Mouse (Mus musculus): ENCODE measurements around the gene Ifnar2. TPM values are rescaled to one million over a fixed set of nuclear protein-coding genes. Genes with fewer than 3 reads are reported as not detected.
"Not testable (repeated sequence)": the region's sequence is repeated elsewhere in the genome, so short reads cannot be mapped to it uniquely, and the experiment has no call there.

Gene Ifnar2
- total RNA-seq, 2 experiments from 2014 or later = 14.6 to 15.2 TPM

DNA sequence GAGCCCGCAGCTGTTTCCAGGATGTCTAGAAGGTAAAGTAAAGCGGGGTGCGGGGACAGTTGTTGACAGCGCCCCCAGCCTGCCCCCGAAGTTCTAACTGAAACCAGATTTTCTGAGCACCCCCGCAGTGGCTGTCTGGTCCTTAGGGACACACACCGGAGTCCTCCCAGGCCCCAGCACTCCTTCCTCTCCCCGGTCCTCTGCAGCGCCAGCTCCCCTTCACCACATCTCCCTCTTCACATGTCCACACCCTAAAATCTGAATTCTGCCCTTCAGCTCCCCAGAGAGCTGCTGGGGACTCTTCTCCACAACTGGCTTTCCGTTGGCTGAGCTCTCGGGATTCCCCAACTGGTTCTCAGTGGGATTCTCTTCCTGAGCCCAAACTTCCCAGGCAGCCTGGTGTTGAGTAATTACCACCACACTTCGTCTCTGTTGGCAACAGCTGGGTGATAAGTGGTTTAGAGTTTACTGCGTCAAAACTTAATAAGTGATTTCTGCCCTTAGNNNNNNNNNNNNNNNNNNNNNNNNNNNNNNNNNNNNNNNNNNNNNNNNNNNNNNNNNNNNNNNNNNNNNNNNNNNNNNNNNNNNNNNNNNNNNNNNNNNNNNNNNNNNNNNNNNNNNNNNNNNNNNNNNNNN, 34.1 kb downstream of the Ifnar2 start:
- intact Hi-C loops (cut with DNase I; ENCODE audit: low total_unique reads) = no loop called here
- peak; percentile 25 for DNase-seq

DNA sequence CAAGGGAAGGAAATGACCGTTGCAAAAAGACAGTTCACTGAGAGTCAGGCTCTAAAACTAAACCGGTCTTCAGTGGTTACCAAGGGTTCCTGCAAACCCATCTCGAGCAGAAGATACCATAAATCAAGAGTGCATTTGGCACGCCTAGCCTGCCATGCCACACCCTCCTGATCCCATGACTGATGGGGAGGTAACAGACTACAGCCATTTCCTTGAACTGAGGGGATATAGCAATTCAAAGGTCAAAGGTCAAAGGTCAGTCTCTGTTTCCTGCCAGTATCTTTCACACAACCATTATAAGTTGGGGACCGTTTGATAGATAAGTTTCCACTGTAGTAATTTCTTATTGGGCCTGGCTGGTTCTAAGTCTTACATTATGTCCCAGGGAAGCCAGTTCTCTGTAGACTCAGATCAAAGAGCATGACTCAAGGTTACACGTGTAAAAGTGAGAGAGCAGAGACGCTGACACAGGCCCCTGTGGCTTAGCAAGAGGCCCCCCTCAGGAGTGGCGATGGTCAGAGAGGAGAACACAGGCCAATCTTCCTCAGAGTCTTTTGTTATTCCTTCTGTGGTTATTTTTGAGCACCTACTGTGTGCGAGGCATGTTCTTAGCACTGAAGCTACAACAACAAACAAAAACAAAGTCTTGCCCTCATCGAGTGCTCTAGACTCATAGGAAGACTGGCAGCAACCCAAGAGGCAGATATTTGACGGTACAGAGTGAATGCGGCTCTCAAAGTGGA, 40.7 kb downstream of the Ifnar2 start:
- intact Hi-C loops (cut with DNase I; ENCODE audit: low total_unique reads) = no loop called here
- DNase-seq = no peak

GRCm38 (mm10) chr16:91415391-91416189, 43.0 kb downstream of the Ifnar2 start:
- intact Hi-C loops (cut with DNase I; ENCODE audit: low total_unique reads) = no loop called here
- DNase-seq = no peak

DNA sequence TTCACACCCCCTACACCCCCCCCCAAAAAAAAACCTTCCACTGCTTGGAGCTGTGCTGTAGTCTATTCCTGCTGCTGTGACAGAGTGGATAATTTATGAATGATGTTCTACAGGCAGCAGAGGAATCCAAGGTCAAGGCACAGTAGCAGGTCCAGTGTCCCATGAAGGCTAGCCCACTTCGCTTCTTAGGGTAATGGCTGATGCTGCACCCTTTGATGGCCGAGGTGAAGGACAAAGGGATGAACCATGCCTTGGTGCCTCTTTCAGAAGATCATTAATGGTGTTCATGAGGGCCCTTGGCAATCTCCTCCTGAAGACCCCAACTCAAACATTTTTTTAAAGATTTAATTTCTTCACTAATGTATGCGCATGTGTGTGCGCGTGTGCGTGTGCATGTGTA, 43.8 kb downstream of the Ifnar2 start:
- no peak for DNase-seq
- intact Hi-C loops (cut with DNase I; ENCODE audit: low total_unique reads) = no loop called here

GRCm38 (mm10) chr16:91416938-91417337, 44.4 kb downstream of the Ifnar2 start:
- DNase-seq = no peak
- intact Hi-C loops (cut with DNase I; ENCODE audit: low total_unique reads) = no loop called here

DNA sequence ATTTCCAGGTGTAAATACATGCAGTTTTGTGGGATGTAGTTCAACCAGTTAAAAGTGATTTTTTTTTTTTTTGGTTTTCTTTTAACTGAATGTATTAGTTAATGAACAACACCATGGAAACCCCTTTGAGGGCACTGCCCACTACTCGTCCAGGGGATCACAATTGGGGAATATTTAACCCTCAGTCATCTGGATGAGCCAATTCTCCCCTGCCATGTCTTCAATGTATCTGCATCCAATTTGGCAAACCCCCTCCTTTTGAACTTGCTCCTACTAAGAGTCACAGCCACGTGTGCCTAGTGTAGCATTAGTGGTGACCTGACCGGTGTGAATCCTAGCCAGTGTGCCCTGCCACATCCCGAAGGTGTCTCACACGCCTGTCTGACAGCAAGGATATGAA, 45.9 kb downstream of the Ifnar2 start:
- no peak for DNase-seq
- intact Hi-C loops (cut with DNase I; ENCODE audit: low total_unique reads) = no loop called here

- no peak for DNase-seq
- intact Hi-C loops (cut with DNase I; ENCODE audit: low total_unique reads) = no loop called here
Observed at GRCm38 (mm10) chr16:91425816-91426215, 53.2 kb downstream of the Ifnar2 start.

DNA sequence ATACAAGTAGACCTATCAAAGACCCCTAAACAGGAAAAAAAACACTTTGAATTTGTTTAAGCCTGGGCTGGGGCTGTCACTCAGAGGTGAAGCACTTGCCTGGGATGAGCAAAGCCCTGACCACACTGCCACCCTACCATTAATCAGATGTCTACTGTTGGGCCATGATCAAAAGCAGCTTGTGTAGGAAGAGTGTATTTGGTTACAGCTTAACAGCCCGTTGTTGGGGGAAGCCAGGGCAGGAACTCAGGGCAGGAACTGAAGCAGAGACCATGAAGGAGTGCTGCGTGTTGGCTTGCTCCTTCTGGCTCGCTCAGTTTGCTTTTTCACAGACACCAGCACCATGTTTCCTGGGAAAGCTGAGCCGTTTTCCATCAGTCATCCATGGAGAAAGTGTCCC, 54.0 kb downstream of the Ifnar2 start:
- intact Hi-C loops (cut with DNase I; ENCODE audit: low total_unique reads) = no loop called here
- no peak for DNase-seq

GRCm38 (mm10) chr16:91427461-91427860, 54.9 kb downstream of the Ifnar2 start:
- intact Hi-C loops (cut with DNase I; ENCODE audit: low total_unique reads) = no loop called here

DNA sequence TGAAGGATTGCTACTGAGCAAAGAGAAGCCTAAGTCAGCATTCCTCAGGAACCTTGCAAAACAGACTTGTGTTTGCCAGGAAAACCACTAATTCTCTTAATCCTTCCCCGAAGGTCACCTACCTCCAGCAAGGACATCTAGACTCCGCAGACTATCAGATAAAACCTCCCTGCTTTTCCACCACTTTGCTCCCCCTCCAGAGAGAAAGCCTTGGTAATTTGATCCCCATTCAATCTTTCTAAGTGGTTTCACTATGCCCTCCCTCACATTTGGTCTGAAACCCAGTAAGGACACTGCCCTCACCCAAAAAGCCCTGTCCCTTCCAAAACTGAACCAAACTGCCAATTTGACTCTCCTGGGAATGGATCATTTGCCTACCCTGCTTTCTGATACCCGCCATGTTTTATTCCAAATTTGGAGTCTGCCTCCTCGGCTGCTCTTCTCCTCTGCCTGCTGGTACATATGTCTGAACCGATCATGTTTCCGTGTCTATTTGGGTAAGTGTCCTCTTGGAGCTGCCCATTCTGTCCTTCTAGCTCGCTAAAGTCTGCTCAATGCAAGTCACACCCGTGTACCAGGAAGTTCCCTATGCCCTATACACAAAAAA, 55.8 kb downstream of the Ifnar2 start:
- intact Hi-C loops (cut with DNase I; ENCODE audit: low total_unique reads) = no loop called here
- DNase-seq = no peak

More at GRCm38 (mm10) chr16:91427461-91427860, 54.9 kb downstream of the Ifnar2 start:
- no peak for DNase-seq

DNA sequence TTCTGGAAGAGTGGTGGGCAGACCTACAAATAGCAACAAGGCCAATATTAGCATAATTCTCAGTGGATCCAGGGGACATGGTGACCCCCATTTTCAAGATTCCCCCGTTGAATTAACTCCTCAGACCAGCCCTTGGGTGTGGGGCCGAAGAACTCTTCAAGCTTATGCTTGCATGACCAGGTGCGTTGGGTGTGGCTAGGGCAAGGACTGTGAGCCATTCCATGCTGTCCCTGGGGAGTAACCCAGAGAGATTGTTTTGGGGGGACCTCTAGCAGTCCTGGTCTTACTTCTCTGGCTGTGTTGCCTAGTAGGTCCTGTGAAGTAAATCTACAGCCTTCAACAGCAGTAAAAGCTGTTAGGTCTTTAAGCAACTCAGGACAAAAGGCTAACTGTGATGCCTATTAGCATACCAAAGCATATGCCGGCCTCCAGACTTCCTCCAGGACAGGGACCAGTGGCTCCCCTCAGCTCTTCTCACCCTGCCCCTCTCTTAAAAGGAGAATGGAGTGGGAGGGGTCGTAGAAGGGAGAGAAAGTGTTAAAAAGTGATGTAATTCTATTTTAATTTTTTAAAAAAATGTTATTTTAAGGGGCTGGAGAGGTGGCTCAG, 60.2 kb downstream of the Ifnar2 start:
- no peak for DNase-seq

DNA sequence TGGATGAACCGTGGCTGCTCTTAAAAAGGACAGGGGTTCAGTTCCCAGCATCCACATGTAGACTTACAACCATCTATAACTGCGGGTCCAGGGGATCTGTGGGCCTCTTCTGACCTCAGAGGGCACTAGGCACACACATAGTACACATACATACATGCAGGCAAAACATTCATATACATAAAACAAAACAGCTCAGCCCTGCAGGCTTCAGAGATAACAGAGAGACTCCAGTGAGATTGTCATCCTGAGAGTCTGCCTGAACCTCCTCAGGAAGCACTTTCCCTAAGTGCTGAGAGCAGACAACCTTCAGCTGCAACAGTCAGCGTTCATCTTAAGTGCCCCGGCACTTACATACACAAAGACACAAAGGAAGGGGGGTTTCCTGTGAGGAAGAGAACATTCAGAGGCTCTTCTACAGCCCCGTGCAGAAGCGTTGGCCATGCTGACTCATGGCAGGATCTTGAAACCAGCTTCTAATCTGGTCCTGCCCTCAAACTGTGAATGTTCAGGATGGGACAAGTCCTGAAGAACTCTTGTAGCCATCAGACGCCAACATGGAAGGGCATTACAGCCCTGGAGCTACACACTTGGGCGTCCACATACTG, 60.8 kb downstream of the Ifnar2 start:
- no peak for DNase-seq

More for the DNA sequence above, 60.2 kb downstream of the Ifnar2 start:
- intact Hi-C loops (cut with DNase I; ENCODE audit: low total_unique reads) = no loop called here

DNA sequence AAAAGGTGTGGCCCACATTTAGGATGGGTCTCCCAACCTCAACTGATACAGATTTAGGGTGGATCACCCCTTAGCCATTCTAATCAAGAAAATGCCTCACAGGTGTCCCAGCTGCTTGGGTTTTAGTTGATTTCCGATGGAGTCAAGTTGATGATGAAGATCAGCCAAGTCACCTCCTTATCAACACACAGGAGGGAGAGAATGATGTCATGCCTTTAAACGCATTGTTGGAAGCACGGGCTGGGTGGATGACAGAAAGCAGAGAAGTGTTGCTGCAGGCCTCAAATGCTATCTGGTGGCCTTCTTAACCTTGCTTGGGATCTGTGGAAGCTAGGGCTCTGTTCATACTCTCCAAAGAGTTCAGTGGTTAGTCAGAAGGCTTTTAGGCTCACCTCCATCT, 61.5 kb downstream of the Ifnar2 start:
- DNase-seq = no peak
- intact Hi-C loops (cut with DNase I; ENCODE audit: low total_unique reads) = no loop called here

More for the DNA sequence above, 60.8 kb downstream of the Ifnar2 start:
- intact Hi-C loops (cut with DNase I; ENCODE audit: low total_unique reads) = no loop called here

DNA sequence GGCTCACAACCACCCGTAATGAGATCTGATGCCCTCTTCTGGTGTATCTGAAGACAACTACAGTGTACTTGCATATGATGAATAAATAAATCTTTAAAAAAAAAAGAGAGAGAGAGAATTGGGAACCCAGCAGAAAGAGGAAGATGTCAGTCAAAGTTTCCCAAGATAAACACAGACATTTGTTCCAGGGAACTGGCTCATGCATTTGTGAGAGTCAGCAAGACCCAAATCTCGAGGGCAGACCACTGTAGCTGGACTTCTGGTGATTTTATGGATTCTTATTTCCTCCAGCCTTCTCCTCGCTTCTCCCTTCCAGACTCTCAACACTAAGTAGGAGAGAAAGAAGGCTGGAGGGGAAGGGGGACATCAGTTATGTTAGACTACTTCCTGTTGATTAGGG, 65.5 kb downstream of the Ifnar2 start:
- intact Hi-C loops (cut with DNase I; ENCODE audit: low total_unique reads) = no loop called here
- no peak for DNase-seq

GRCm38 (mm10) chr16:91438599-91438998, 66.0 kb downstream of the Ifnar2 start:
- intact Hi-C loops (cut with DNase I; ENCODE audit: low total_unique reads); DNase-seq: not testable (repeated sequence)

DNA sequence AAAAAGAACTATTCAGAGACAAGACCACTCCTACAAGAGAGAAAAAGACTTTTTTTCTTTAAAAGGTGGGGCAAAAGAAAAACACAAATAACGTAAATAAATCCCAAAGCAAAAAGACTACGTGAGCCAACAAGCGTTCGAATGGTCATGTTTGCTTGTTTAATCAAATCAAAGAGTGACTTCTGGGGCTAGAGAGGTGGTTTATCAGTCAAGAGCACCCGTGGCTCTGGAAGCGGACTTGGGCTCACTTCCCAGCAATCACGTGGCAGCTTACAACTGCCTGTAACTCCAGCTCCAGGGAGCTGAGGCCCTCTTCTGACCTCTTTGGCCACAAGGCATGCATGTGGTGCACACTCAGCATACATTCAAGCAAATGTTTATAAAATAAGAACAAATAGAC, 68.8 kb downstream of the Ifnar2 start:
- intact Hi-C loops (cut with DNase I; ENCODE audit: low total_unique reads) = loop anchor here (10.0 kb wide), 1 partner anchor 67 kb away; the partner anchor contains the start of gene Ifnar2
- DNase-seq = peak; percentile 61

DNA sequence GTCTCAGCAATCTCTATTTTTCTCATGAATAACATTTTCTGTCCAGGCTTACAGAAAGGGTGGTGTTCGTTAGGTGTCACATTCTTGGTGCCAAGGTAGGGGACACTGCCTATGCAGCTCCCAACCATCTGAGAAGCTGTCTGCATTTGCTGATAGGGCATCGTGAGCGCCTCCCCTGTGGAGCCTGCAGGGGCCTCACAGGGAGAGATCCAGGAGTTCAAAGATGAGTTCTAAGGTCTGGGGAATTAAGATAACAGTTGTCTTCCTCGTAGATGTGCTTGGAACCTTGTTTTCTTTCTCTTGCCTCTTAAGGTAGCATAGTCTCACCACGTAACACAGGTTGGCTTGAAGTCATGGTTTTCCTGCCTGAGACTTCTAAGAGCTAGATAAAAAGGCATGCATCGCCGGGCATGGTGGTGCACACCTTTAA, 69.2 kb downstream of the Ifnar2 start:
- intact Hi-C loops (cut with DNase I; ENCODE audit: low total_unique reads) = loop anchor here (10.0 kb wide), 1 partner anchor 67 kb away; the partner anchor contains the start of gene Ifnar2
- DNase-seq = no peak

- intact Hi-C loops (cut with DNase I; ENCODE audit: low total_unique reads) = loop anchor here (10.0 kb wide), 1 partner anchor 68 kb away; the partner anchor contains the start of gene Ifnar2
- DNase-seq = no peak
Observed at GRCm38 (mm10) chr16:91442446-91442845, 69.9 kb downstream of the Ifnar2 start.

- no peak for DNase-seq
- intact Hi-C loops (cut with DNase I; ENCODE audit: low total_unique reads) = loop anchor here (10.0 kb wide), 1 partner anchor 68 kb away; the partner anchor contains the start of gene Ifnar2
Observed at GRCm38 (mm10) chr16:91443211-91443611, 70.6 kb downstream of the Ifnar2 start.

Measured in gastrocnemius, postnatal 14 days (tissue).